Mouse (Mus musculus): ENCODE results near the gene Pnrc2. TPM values are rescaled to one million over a fixed set of nuclear protein-coding genes. Genes with fewer than 3 reads are reported as not detected.

Gene Pnrc2
- polyA plus RNA-seq, 1 experiment from 2014 or later = 109 TPM

GRCm38 (mm10) chr4:135833301-135834123 lies 40.1 kb downstream of the Pnrc2 start:
- peak; percentile 72; the same call in 1 of the 2 replicates for ATAC-seq (ENCODE audit: low read depth)
- Histone ChIP-seq H3K27me3 (no peaks in the 10 kb centered on the region), H3K4me1 (replicated peaks) (peaks cover 29% of the 10 kb centered on the region), H3K9me3 (no peaks in the 10 kb centered on the region), H3K36me3 (no peaks in the 10 kb centered on the region), H3K9ac (no peak overlapping the region), H3K4me2 (no peak overlapping the region), H3K4me3 (no peak overlapping the region), H3K27ac (replicated peaks) (peak overlapping the region; percentile 69)
- WGBS = 47% methylated on average over 12 of the region's 12 CpGs

- 84% methylated on average over 11 of the region's 11 CpGs for WGBS
- Histone ChIP-seq H3K27me3 (no peaks in the 10 kb centered on the region), H3K4me1 (replicated peaks) (peaks cover 32% of the 10 kb centered on the region), H3K4me3 (no peak overlapping the region), H3K9me3 (no peaks in the 10 kb centered on the region), H3K4me2 (no peak overlapping the region), H3K36me3 (no peaks in the 10 kb centered on the region), H3K27ac (replicated peaks) (no peak overlapping the region), H3K9ac (no peak overlapping the region)
- no peak for ATAC-seq (ENCODE audit: low read depth)
These were observed 41.6 kb downstream of the Pnrc2 start for GRCm38 (mm10) chr4:135832070-135832469.

GRCm38 (mm10) chr4:135828491-135828890 lies 45.2 kb downstream of the Pnrc2 start:
- 0 out of 2 replicates have a peak overlapping the region, but pooled peaks have one; percentile 22 for H3K9ac ChIP-seq
- ATAC-seq (ENCODE audit: low read depth) = peak; percentile 65
- no peak overlapping the region for H3K4me3 ChIP-seq
- no peaks in the 10 kb centered on the region for H3K36me3 ChIP-seq
- peak overlapping the region; percentile 12 for H3K4me2 ChIP-seq
- 15% methylated on average over 11 of the region's 11 CpGs for WGBS
- H3K9me3 ChIP-seq = no peaks in the 10 kb centered on the region
- H3K27ac ChIP-seq (replicated peaks) = peak overlapping the region; percentile 75
- H3K4me1 ChIP-seq (replicated peaks) = peaks cover 27% of the 10 kb centered on the region
- H3K27me3 ChIP-seq = no peaks in the 10 kb centered on the region

- H3K36me3 ChIP-seq = no peaks in the 10 kb centered on the region
- no peak overlapping the region for H3K4me3 ChIP-seq
- no peak overlapping the region for H3K27ac ChIP-seq (replicated peaks)
- peaks cover 14% of the 10 kb centered on the region for H3K4me1 ChIP-seq (replicated peaks)
- WGBS = 41% methylated on average over 8 of the region's 8 CpGs
- no peak for ATAC-seq (ENCODE audit: low read depth)
- H3K9me3 ChIP-seq = no peaks in the 10 kb centered on the region
- no peaks in the 10 kb centered on the region for H3K27me3 ChIP-seq
- H3K9ac ChIP-seq = no peak overlapping the region
- no peak overlapping the region for H3K4me2 ChIP-seq
These were observed 49.4 kb downstream of the Pnrc2 start for GRCm38 (mm10) chr4:135824254-135824653.

- no peak overlapping the region for H3K9ac ChIP-seq
- ATAC-seq (ENCODE audit: low read depth) = no peak
- no peak overlapping the region for H3K4me3 ChIP-seq
- no peak overlapping the region for H3K4me2 ChIP-seq
- no peaks in the 10 kb centered on the region for H3K27me3 ChIP-seq
- peaks cover 4% of the 10 kb centered on the region for H3K4me1 ChIP-seq (replicated peaks)
- H3K27ac ChIP-seq (replicated peaks) = no peak overlapping the region
- 73% methylated on average over 2 of the region's 2 CpGs for WGBS
- no peaks in the 10 kb centered on the region for H3K9me3 ChIP-seq
- no peaks in the 10 kb centered on the region for H3K36me3 ChIP-seq
These were observed 50.4 kb downstream of the Pnrc2 start for GRCm38 (mm10) chr4:135823298-135823697.

- 87% methylated on average over 4 of the region's 4 CpGs for WGBS
- no peak for ATAC-seq (ENCODE audit: low read depth)
- H3K4me1 ChIP-seq (replicated peaks) = peaks cover 3% of the 10 kb centered on the region; the same call in 1 of the 2 replicates
- H3K27ac ChIP-seq (replicated peaks) = no peak overlapping the region
- no peak overlapping the region for H3K9ac ChIP-seq
- no peak overlapping the region for H3K4me2 ChIP-seq
- no peaks in the 10 kb centered on the region for H3K9me3 ChIP-seq
- H3K27me3 ChIP-seq = no peaks in the 10 kb centered on the region
- no peak overlapping the region for H3K4me3 ChIP-seq
- no peaks in the 10 kb centered on the region for H3K36me3 ChIP-seq
These were observed 51.9 kb downstream of the Pnrc2 start for GRCm38 (mm10) chr4:135821772-135822171.

Other genes with a start within 250 kb of the Pnrc2 start
- gene Ifnlr1, start 187.6 kb downstream of the Pnrc2 start, polyA plus RNA-seq (2015; fragmentation: Nextera tagmentation; extraction: Ambion mirVana) = 0.08 and 0.39 TPM in 2 replicates
- gene Il22ra1, start 145.7 kb downstream of the Pnrc2 start, polyA plus RNA-seq (2015; fragmentation: Nextera tagmentation; extraction: Ambion mirVana) = not detected in 2 replicates
- gene Myom3, start 114.1 kb downstream of the Pnrc2 start, polyA plus RNA-seq (2015; fragmentation: Nextera tagmentation; extraction: Ambion mirVana) = 0.33 and 0.83 TPM in 2 replicates
- gene Srsf10, start 18.1 kb downstream of the Pnrc2 start, polyA plus RNA-seq (2015; fragmentation: Nextera tagmentation; extraction: Ambion mirVana) = 198 and 233 TPM in 2 replicates
- gene Cnr2, start 21.5 kb upstream of the Pnrc2 start, polyA plus RNA-seq (2015; fragmentation: Nextera tagmentation; extraction: Ambion mirVana) = 0.12 and 0.25 TPM in 2 replicates
- 53.8 and 63.6 TPM in 2 replicates for gene Fuca1, start 46.9 kb upstream of the Pnrc2 start, polyA plus RNA-seq (2015; fragmentation: Nextera tagmentation; extraction: Ambion mirVana)
- gene Hmgcl, start 72.6 kb upstream of the Pnrc2 start, polyA plus RNA-seq (2015; fragmentation: Nextera tagmentation; extraction: Ambion mirVana) = 58.2 and 59.6 TPM in 2 replicates
- gene Gale, start 89.9 kb upstream of the Pnrc2 start, polyA plus RNA-seq (2015; fragmentation: Nextera tagmentation; extraction: Ambion mirVana) = 39.0 and 42.5 TPM in 2 replicates
- 187 and 199 TPM in 2 replicates for gene Lypla2, start 98.8 kb upstream of the Pnrc2 start, polyA plus RNA-seq (2015; fragmentation: Nextera tagmentation; extraction: Ambion mirVana)
- 59.0 and 65.1 TPM in 2 replicates for gene Pithd1, start 113.4 kb upstream of the Pnrc2 start, polyA plus RNA-seq (2015; fragmentation: Nextera tagmentation; extraction: Ambion mirVana)
- 26.4 and 29.2 TPM in 2 replicates for gene Eloa, start 147.9 kb upstream of the Pnrc2 start, polyA plus RNA-seq (2015; fragmentation: Nextera tagmentation; extraction: Ambion mirVana)
- 265 and 313 TPM in 2 replicates for gene Rpl11, start 179.6 kb upstream of the Pnrc2 start, polyA plus RNA-seq (2015; fragmentation: Nextera tagmentation; extraction: Ambion mirVana)